Mouse (Mus musculus) liver, postnatal 0 days (tissue): ENCODE measurements around the gene Fbln2. TPM values are rescaled to one million over a fixed set of nuclear protein-coding genes. Genes with fewer than 3 reads are reported as not detected.

ENCODE experiments used
- ATAC-seq: fragments of 200-750 bp; cut with Nextera tagmentation; 2 replicates; pipeline ENCODE4 v1.8.0; 2017; ENCODE audit warnings: mild to moderate bottlenecking, moderate library complexity
- DNase-seq: peaks from one replicate; pipeline ENCODE4 v3.0.0-alpha.2; 2016
- H3K27ac ChIP-seq: fragments of 300-500 bp; sonication (generic); 2 replicates; pipeline ENCODE4 v1.5.1; 2014; ENCODE audit warnings: antibody characterized with exemption, moderate library complexity, mild to moderate bottlenecking, low read depth
- H3K27me3 ChIP-seq: fragments of 300-500 bp; sonication (generic); 2 replicates; pipeline ENCODE4 v1.6.1; 2014; ENCODE audit warnings: low read length, control low read depth, mixed read lengths; ENCODE audit not compliant: insufficient read depth
- H3K36me3 ChIP-seq: fragments of 300-500 bp; sonication (generic); replicated peaks from 2 replicates; pipeline ENCODE4 v1.6.1; 2014; ENCODE audit warnings: mild to moderate bottlenecking, control low read depth, low read length, moderate library complexity, mixed read lengths; ENCODE audit not compliant: insufficient read depth
- H3K4me1 ChIP-seq: fragments of 300-500 bp; sonication (generic); 2 replicates; pipeline ENCODE4 v1.6.1; 2014; ENCODE audit warnings: antibody characterized with exemption, mild to moderate bottlenecking, control low read depth; ENCODE audit not compliant: insufficient read depth
- H3K4me2 ChIP-seq: fragments of 300-500 bp; sonication (generic); 2 replicates; pipeline ENCODE4 v1.6.1; 2014; ENCODE audit warnings: low read depth, mild to moderate bottlenecking, low read length, moderate library complexity, mixed read lengths
- H3K4me3 ChIP-seq: fragments of 300-500 bp; sonication (generic); 2 replicates; pipeline ENCODE4 v1.5.1; 2014; ENCODE audit warnings: low read depth, low read length
- H3K9ac ChIP-seq: fragments of 300-500 bp; sonication (generic); replicated peaks from 2 replicates; pipeline ENCODE4 v1.6.1; 2014; ENCODE audit warnings: mild to moderate bottlenecking, moderate library complexity
- H3K9me3 ChIP-seq: fragments of 300-500 bp; sonication (generic); 2 replicates; pipeline ENCODE4 v1.6.1; 2016; ENCODE audit warnings: mild to moderate bottlenecking, control low read depth, low read length, mixed read lengths
- CTCF ChIP-seq: sonication (generic); IDR thresholded peaks from 2 replicates; pipeline ENCODE4 v1.5.1; 2016; ENCODE audit warnings: antibody characterized with exemption, low read depth
- EP300 ChIP-seq: IDR thresholded peaks from 2 replicates; pipeline ENCODE4 v1.6.1; 2016; ENCODE audit warnings: antibody characterized with exemption, low read depth, mild to moderate bottlenecking
- WGBS: fragments of 180-500 bp; shearing (Covaris S2); extraction: QIAGEN DNeasy Blood & Tissue Kit; methylation state at CpG from one replicate; pipeline ENCODE4 v1.1.7; 2014; ENCODE audit not compliant: insufficient replicate concordance; 5-methylcytosine and 5-hydroxymethylcytosine counted together
- polyA plus RNA-seq: library from polyadenylated mRNA; unstranded; fragments of >200 nt; fragmentation: Nextera tagmentation; extraction: Ambion mirVana; gene quantifications from 2 replicates; pipeline ENCODE4 v1.2.1, GENCODE M21; 2015

The Fbln2 gene
- polyA plus RNA-seq, 1 experiment from 2014 or later, result 4.0 TPM

DNA sequence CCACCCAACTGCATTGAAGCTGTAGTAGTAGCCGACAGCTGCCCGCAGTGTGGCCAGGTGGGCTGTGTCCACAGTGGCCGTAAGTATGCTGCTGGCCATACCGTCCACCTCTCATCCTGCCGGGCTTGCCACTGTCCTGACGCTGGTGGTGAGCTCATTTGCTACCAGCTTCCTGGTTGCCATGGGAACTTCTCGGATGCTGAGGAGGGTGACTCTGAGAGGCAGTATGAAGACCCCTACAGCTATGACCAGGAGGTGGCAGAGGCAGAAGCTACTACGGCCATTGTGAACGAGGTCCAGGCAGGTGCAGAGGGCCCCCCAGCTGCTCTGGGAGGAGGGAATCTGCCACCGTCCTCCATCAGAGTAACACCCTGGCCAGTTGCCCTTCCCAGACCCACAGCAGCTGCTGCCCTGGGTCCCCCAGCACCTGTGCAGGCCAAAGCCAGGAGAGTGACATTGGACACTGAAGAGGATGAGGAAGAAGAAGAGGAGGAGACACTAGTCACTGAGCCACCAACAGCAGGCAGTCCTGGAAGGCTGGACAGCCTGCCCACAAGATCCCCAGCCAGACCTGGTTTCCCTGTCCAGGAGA lies 21.3 kb downstream of the Fbln2 start:
- Histone ChIP-seq H3K36me3 (no peaks in the 10 kb centered on the region), H3K9ac (no peak overlapping the region), H3K27ac (no peak overlapping the region), H3K27me3 (no peaks in the 10 kb centered on the region), H3K9me3 (no peaks in the 10 kb centered on the region), H3K4me3 (no peak overlapping the region), H3K4me1 (no peaks in the 10 kb centered on the region), H3K4me2 (no peak overlapping the region)
- no peak for DNase-seq
- 66% methylated on average over 10 of the region's 10 CpGs for WGBS
- no peak for TF ChIP-seq EP300
- no peak for TF ChIP-seq CTCF
- ATAC-seq, result no peak

DNA sequence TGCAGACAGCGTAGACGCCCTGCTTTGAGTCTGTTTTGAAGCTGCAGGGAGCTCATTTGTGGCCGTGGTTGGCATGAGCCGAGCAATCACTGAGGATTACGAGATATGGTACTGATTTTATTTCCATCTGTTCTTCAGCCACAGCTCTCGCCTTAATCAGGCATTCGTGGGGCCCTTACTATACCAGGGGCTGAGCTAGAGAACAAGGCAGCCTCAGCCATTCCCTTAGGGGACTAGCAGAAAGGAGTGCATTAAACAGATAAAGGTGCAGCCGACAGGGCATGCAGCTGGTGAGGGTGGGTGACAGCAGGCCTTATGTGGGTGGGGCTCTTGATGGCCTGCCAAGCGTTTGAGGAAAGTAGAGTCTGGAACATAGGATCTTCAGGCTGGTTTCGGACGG lies 23.8 kb downstream of the Fbln2 start:
- Histone ChIP-seq H3K9me3 (no peaks in the 10 kb centered on the region), H3K36me3 (no peaks in the 10 kb centered on the region), H3K4me2 (no peak overlapping the region), H3K27ac (no peak overlapping the region), H3K4me1 (no peaks in the 10 kb centered on the region), H3K4me3 (no peak overlapping the region), H3K9ac (no peak overlapping the region), H3K27me3 (no peaks in the 10 kb centered on the region)
- DNase-seq (no peak), ATAC-seq (peak; percentile 60)
- 52% methylated on average over 11 of the region's 11 CpGs for WGBS
- no peak for TF ChIP-seq CTCF
- no peak for TF ChIP-seq EP300

DNA sequence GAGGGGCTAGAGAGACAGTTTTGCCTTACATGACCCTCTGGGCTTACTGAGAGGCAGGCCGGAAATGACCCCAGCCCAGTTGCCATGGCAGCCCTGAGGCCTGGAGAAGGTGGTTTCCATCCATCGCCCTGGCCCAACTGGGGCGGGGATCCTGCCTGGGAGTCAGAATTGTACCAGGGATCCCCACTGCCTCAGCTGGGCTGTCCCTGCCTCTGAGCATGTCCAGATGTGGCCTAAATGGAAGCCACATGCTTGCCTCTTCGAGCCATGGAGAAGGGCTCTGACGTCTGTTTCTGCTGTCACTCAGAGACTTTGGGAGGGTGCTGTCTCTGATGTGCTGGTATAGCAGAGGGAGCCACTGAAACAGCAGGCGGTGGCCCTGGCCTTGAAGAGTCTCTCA lies 24.2 kb downstream of the Fbln2 start:
- Histone ChIP-seq H3K4me1 (no peaks in the 10 kb centered on the region), H3K4me3 (no peak overlapping the region), H3K9me3 (no peaks in the 10 kb centered on the region), H3K27me3 (no peaks in the 10 kb centered on the region), H3K27ac (no peak overlapping the region), H3K4me2 (no peak overlapping the region), H3K9ac (no peak overlapping the region), H3K36me3 (no peaks in the 10 kb centered on the region)
- ATAC-seq (no peak), DNase-seq (no peak)
- 47% methylated on average over 6 of the region's 6 CpGs for WGBS
- no peak for TF ChIP-seq EP300
- no peak for TF ChIP-seq CTCF

GRCm38 (mm10) chr6:91237273-91237672 lies 25.0 kb downstream of the Fbln2 start:
- H3K4me2 ChIP-seq, result no peak overlapping the region
- 35% methylated on average over 2 of the region's 2 CpGs for WGBS
- no peak overlapping the region for H3K9ac ChIP-seq
- ATAC-seq, result no peak
- no peaks in the 10 kb centered on the region for H3K4me1 ChIP-seq
- no peak for DNase-seq
- no peaks in the 10 kb centered on the region for H3K9me3 ChIP-seq
- TF ChIP-seq EP300 (no peak), CTCF (no peak)
- H3K27ac ChIP-seq, result no peak overlapping the region
- H3K27me3 ChIP-seq, result no peaks in the 10 kb centered on the region
- H3K36me3 ChIP-seq, result no peaks in the 10 kb centered on the region
- H3K4me3 ChIP-seq, result no peak overlapping the region

DNA sequence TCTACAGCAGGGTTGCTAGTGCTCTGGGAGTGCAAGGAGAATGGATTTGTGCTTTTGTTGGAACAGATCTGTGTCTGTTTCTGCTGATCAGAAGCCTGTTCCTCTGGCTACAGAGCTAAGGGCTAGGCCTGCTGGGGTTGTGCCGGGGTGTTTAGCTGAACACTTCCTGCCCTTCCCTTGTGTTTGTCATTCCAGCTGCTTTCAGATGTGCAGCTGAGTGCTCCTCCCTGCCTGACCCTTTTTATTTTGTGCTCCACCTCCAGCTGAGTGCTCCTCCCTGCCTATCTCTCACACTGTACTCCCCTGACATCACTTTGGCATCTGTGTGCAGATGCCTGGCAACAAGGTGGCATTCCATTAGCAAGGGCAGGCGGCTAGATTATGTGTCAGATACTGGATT lies 28.3 kb downstream of the Fbln2 start:
- DNase-seq, result no peak
- Histone ChIP-seq H3K9me3 (no peaks in the 10 kb centered on the region), H3K36me3 (no peaks in the 10 kb centered on the region), H3K27me3 (no peaks in the 10 kb centered on the region), H3K4me2 (no peak overlapping the region), H3K9ac (no peak overlapping the region), H3K4me1 (no peaks in the 10 kb centered on the region), H3K27ac (no peak overlapping the region), H3K4me3 (no peak overlapping the region)
- TF ChIP-seq EP300 (no peak), CTCF (no peak)
- 54% methylated on average over 2 of the region's 2 CpGs for WGBS
- ATAC-seq, result no peak

GRCm38 (mm10) chr6:91240964-91241363 lies 28.7 kb downstream of the Fbln2 start:
- Histone ChIP-seq H3K4me2 (no peak overlapping the region), H3K4me3 (no peak overlapping the region), H3K27ac (no peak overlapping the region), H3K9me3 (no peaks in the 10 kb centered on the region), H3K27me3 (no peaks in the 10 kb centered on the region), H3K36me3 (no peaks in the 10 kb centered on the region), H3K9ac (no peak overlapping the region), H3K4me1 (no peaks in the 10 kb centered on the region)
- no peak for DNase-seq
- TF ChIP-seq EP300 (no peak), CTCF (no peak)
- ATAC-seq, result no peak

DNA sequence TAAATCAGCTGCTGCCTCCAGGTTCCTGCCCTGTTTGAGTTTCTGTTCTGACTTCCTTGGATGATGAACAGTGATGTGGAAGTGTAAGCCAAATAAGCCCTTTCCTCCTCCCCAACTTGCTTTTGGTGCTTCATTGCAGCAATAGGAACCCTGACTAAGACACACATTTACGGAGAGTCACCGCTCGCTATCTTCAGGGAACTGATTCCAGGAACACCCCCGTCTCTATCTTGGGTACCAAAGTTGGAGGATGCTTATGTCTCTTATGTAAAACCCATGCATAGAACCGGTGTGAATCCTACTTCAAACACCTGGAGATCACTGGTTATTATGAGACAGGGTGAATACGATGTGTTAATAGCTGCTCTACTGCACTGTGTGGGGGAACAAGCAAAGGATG lies 31.1 kb downstream of the Fbln2 start:
- no peak overlapping the region for H3K9ac ChIP-seq
- no peaks in the 10 kb centered on the region for H3K27me3 ChIP-seq
- H3K4me3 ChIP-seq, result no peak overlapping the region
- H3K9me3 ChIP-seq, result no peaks in the 10 kb centered on the region
- TF ChIP-seq CTCF (no peak), EP300 (no peak)
- H3K4me1 ChIP-seq, result no peaks in the 10 kb centered on the region
- DNase-seq, result no peak
- no peak overlapping the region for H3K27ac ChIP-seq
- no peak overlapping the region for H3K4me2 ChIP-seq
- H3K36me3 ChIP-seq, result no peaks in the 10 kb centered on the region
- ATAC-seq, result no peak
- WGBS, result 72% methylated on average over 6 of the region's 6 CpGs
